Mouse (Mus musculus): ENCODE measurements at regions not wholly inside any gene's neighbourhood (a gene's known extent, or its start where the extent isn't known, plus 50 kb on each side); places are given as distances from the start of the nearest gene placed in this dataset.

GRCm38 (mm10) chr13:102566846-102567572 is 126.3 kb upstream of the Cd180 start:
- TF ChIP-seq CTCF (IDR thresholded peaks at IDR 0.05; ENCODE audit: borderline replicate concordance, insufficient read depth, low read depth, low read length) (no peak), POLR2A (IDR thresholded peaks at IDR 0.05; ENCODE audit: borderline replicate concordance, insufficient read depth, low read length) (no peak)

All from cerebellum, adult 2 months (tissue).